Mouse (Mus musculus) monocyte, adult 5-6 weeks (primary cell): Measurements from ENCODE around the gene Fgfr2. TPM values are rescaled to one million over a fixed set of nuclear protein-coding genes. Genes with fewer than 3 reads are reported as not detected.

Experiments used
- ATAC-seq: fragments of 153-309, 156-312 bp; replicated peaks from 2 replicates; pipeline ENCODE4 v1.8.0; 2017; ENCODE audit warnings: mild to moderate bottlenecking; ENCODE audit not compliant: low TSS enrichment, insufficient number of reproducible peaks, severe bottlenecking, poor library complexity, low FRiP score
- total RNA-seq: library from RNA; stranded (forward); fragments of 200-1000, 200-491, 200-594 nt; gene quantifications from 3 replicates; pipeline ENCODE4 v1.2.3, GENCODE M21; 2017

Fgfr2 gene
- total RNA-seq, 1 experiment from 2014 or later = not detected

DNA sequence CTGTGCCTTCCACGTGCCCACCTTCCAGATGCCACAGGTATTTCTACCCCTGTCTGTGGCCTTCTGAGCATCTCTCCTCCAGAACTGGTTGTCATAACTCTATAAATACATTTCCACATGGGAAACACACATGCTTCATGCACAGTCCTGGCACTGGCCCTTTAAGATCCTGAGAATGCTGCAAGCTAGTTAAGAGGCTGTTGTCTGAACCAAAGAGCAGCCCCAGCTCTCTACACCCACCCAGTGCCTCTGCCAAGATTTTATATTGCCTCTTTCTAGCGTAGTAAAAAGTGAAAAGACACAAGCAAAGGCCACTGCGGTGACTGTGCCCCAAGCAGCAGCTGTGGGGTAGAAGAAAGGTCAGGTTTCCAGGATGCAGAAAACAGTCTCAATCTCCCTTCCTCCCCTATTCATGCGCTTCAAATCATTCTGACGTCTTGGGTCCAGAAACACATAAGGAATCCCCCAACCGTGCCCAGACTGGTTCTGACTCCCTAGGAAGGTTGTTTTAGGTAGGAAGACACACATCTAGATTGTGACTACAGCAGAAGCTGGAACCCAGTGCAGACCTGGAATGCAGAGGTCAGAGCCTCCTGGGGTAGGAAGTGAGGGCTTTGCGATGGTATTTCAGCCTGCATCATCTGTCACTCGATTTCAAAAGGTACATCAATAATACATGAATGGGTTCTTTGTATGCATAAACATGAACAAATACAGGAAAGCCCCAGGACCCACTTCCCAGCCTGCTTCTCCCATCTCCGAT lies 1195.7 kb downstream of the Fgfr2 start:
- no peak for ATAC-seq

DNA sequence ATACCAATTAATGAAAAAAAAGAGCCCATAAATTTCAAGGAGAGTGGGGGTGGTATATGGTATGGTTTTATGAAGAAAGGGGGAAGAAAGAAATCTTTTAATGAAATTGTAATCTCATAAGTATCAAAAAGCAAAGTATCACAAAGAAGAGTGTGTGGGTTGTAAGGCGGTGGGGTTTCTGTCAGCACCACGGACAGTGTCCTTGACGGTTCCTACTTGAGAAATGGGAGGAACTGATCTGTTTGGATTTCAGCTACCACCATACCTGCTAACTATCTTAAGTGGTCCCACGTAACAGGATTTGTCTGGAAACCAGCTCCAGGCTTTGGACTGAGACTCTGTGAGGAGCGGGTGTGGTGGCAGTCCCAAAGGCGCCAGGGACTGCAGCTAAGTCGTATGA lies 1205.8 kb downstream of the Fgfr2 start:
- no peak for ATAC-seq

DNA sequence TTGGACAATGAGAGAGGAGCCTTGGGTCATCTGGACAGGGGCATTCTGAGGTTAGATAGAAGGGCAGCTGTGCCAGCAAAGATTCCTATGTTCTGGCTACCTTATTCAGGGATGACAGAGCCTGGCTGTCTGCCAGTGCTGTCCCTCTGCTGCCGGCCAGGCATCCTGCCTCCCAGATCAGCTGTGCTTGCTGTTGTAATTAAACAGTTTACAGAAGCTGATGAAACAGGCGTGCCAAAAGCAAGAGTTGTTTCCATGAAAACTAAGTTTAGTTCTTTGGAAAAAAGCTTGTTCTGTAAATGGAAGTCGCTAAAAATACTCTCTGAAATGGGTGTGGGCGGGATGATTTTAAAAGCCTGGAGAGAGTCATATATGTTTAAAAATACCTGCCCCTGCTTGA lies 1213.5 kb downstream of the Fgfr2 start:
- ATAC-seq = no peak

DNA sequence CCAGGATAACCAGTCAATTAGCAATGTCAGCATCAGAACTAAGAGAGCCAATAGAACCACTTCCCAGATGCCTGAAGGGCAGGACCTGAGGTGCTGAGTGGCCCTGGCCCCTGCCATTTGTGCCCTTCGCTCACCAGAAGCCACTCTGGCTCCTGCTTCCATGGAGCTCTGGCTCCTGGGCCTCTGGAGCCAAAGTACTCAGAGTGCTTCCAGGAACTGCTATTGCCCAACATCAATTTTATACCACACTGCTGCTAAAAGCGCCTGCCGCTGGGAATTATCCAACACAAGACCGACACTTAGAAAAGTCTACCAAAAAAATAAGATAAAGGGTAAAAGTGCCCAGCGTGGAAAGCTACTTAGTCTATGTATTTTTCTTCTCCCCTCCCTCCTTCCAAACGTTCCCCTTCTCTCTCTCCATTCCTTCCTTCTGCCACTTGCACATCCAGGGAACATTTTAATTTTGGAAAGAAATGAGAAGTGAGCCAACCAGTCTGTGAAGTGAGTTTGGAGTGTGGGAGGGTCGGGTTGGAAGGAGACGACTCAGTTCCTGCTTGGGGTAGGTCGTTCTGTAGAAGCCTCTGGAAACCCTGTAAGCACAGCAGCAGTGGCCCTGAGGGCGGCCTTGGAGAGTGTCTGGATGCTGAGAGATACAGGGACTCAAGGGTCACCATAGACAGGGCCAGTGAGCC lies 1216.5 kb downstream of the Fgfr2 start:
- no peak for ATAC-seq

DNA sequence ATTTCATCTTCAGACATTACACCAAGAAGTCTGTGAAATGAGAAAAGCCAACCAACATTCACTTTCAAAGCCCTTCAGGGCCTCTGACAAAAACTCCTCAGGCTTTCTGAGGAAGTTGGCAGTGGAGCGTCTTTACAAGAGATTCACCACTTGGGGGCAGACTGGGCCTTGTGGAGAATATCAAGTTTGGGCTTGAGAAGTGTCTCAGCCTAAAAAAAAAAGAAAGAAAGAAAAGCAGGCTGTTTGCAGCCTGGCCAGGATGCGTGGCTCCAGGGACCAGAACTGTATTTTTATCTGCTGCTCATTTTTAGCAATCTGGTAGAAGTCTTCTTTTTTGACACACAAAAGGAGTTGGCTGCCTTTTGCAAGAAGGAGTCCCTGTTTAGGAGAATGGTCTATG lies 1223.8 kb downstream of the Fgfr2 start:
- ATAC-seq = no peak

DNA sequence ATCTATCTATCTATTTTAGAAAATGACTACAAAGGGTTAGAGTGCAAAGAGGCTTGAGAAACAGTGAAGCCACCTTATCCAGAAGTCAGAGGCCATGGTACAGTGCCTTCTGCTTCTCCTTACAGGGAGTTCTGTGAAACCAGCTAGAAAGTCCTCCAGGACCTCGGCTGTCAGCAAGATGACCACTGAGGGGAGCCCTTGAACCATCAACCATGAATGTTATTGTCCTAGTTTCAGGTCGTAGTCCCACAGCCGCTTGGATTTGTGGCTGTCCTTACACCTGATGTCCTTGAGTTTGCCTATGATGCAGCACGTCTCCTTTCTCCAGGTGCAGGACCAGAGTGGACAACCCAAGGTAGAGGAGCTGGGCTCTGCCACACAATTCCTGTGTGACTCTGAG lies 1225.9 kb downstream of the Fgfr2 start:
- no peak for ATAC-seq

DNA sequence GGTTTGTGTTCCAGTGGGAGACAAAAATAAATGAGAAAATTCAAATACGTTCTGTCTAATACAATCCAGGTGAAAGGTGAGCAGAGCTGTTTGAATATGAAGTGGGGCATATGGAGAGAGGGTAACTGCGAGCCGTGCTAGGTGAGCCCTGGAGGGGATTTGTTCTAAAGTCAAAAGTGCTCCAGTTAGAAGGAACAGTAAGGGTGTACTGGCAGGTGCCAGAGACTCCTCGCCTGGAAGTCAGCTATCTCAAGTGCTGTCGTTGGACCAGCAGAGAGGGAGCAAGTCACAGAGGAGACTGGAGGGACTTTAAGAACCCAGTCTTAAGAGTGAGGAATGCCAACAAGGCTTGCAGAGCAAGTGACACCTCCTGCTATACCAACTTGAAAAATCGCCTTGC lies 1240.3 kb downstream of the Fgfr2 start:
- ATAC-seq = no peak

DNA sequence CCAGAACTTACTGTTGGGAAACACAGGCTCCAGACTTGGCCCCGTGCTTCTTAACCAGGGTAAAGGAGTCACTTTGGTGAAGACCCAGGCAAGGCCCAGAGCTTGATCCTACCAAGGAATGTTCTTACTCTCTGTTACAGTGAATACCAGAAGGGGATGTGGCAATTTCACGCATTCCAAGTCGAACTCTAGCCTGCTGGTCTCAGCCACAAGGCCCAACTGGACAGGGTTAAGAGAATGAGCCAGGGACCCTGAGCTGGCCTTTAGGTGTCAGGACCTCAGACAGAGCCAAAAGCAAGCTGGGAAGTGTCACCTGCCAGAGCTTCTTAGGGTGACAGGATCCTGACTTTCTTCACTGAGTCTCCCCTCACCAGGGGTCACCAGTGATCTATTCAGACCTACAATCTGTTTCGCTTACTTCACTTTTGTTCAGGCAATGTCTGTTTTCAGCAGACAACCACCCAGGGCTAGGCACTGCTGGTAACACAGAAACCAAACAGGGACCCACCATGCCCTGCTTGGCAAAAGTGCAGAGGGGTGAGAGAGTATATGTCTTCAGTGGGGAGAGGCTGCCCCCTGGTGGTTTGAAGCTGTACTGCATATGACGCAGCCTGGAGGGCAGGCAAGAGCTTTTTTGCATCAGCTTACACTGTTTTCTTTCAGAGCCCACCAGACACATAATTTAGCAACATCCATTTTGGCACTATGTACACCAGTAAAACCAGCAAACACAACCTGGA lies 1241.1 kb downstream of the Fgfr2 start:
- ATAC-seq = 0 out of 2 replicates have a peak, but pooled peaks have one; percentile 45

DNA sequence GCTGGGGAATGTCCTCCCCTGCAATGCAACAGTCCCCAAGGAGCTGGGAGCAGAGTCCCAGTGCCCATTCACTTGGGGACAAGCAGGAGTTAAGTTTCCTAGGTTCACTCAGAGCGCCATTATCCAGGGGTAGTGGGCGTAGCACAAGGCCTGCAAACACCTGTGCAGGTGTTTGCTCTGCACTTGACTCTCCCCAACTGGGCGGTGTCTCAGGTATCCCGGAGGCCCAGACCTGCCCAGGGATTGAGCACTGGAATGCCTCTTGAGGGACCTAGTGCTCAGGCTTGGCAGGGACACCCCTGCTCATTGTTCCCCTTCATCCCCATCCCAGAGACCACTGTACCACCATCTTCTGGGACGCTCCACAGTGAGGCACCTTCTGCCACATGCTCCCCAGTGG lies 1243.0 kb downstream of the Fgfr2 start:
- no peak for ATAC-seq

DNA sequence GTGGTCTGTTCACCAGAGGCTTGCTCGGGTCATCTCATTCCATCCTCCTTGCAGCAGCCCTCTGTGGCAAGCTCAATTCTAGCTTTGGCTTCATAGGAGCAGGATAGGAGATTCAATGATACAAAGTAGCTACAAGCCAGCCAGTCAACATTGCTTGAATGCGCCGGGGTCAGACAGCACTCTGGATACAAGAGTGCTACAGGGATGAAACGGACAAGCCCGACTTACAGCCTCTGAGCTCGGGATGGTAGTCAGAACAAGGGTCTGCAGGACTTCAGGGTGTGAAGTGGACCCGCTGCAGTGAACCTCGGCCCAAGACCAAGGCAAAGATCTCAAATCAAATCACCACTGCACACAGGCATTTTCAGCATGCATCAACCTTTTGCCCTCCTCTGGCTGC lies 1244.3 kb downstream of the Fgfr2 start:
- ATAC-seq = no peak

DNA sequence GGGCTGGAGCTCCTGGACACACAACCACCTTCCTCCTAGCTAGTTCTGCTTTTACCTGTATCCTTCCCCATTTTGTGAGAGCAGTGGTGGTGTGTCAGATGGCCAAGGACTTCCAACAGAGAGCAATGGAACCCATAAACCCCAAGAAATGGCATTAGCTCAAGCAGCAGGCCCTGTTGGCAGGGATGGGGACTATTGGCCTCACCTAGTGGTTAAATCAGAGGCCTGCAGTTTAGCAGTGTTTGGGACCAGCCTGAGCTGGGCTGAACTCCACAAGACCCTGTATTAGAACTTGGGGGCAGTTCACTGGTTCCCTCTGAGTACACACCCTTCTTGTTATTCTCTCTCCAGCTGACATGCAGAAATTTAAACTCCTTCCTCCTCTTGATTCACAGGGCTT lies 1262.0 kb downstream of the Fgfr2 start:
- ATAC-seq = no peak

DNA sequence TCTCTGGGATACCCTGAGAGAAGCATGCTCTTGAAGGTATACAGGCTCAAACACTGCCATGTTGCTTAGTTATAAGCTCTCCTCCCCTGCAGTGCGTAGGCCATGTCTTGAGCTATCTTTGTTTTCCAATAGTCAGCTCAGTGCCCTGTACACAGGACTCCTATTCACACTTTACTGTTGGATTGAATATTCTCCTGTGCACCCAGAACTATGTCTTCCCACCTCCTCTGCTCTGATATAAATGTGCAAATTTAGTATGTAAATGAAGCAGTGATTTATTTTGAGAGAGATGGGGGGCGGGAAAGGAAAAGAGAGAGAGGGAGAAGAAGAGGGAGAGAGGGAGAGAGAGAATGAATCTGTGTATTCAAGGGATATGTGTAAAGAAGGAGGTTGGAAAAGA lies 1267.5 kb downstream of the Fgfr2 start:
- ATAC-seq = no peak

DNA sequence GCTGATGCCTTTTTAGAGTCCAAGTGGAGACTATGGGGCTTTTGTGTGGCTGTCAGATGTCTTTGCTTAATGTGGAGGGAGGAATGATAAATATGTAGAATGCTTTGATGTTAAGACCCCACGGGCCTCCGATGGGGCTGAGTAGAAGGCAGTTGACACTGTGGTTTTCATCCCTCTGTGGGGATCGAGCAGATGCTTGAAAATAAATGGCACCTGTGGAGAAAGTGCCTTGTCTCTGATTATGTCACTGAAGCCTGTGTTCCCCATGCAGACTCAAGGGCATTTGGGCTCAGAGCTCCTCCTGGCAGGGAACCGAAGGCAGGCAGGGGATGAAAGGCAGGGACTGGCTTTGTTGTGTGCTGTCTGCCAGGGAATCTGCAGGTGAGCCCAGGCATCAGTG lies 1272.6 kb downstream of the Fgfr2 start:
- ATAC-seq = no peak

DNA sequence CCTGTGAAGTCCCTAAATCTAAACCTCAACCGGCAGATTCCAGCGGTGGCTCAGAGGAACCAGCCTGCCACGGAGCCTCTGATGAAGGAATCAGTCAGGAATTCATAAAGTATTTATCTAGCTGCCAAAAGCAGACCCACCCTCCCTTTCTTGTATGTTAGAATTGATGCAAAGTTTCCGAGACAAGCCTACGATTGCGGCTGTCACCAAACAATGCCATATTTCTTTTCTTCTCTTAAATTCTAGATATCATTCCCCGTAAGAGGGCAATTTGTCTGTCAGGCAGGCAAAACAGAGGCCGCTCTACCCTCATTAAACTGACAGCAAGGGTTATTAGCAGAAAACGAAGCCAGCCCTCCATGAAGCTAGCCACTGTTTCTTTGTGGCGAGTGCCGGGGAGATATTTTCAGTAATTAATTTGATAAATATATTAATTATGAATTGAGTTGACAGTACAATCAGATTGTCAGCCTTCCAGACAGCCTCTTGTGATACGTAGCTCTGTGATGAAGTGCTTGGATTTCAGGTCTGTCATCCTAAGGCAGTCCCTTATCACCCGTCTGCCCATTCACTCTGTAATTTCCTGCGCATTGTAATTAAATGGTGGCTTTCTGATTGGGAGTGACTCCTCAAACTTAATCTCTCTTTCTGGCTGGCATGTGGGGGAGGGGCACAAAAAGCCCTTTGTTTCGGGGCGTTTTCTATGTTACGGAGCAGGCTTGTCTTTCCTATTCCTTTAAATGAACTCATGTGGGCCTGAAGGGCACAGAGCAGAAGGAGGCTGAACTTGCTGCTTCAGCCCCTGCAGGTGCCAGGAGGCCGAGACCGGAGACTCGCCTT lies 1276.9 kb downstream of the Fgfr2 start:
- ATAC-seq = no peak

DNA sequence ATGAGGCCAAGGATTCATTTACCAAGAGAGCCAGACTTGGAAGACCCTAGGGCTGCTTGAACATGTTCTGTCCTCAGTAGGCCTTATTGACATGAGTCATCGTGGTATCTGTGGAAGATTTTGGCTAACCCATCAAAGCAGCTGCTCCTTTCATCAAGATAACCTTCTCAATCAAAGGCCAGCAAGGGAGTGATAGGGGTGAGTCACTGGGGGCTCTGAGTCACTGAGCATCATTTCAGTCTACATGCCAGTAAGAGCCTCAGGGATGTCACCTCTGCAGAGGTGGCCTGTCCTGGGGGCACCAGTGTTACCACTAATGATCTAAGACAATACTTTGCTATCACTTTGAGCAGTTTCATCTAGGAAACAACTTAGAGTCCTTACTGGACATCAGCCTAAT lies 1292.9 kb downstream of the Fgfr2 start:
- no peak for ATAC-seq

DNA sequence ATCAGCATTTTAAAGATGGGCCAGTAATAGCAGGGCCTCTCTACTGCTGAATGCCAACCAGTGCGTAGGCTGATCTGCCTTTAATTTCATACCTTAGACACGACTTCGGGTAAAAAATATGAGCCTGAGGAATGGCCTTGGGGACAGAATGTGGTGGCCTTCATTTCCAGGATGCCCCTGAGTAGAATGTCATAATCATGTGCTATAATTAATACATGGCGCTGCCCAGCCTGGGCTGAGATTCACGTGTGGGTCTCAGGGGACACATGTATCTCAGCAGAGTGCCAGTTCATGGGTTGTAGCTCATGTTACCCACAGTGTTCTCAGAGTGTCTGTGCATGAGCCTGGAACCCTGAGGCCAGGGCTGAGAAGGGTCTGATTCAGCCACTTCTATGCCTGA lies 1296.3 kb downstream of the Fgfr2 start:
- no peak for ATAC-seq

DNA sequence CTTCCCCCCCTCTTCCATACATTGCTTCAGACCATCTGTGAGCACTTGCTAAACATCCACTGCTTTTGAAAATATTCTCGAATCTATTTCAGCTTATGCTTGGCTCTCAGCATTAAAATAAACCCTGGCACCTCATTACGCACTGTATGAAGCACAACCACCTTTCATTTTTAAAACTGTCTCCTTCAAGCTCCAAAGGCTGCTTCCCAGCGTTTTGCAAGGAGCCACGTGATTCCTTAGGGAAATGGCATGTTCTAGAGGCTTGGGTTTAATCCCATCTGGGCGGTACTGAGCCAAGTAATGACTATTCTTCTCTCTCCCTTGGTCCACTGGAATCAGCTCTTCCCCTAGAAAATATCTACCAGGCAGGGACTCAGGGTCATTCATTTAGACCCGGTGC lies 1305.2 kb downstream of the Fgfr2 start:
- no peak for ATAC-seq

DNA sequence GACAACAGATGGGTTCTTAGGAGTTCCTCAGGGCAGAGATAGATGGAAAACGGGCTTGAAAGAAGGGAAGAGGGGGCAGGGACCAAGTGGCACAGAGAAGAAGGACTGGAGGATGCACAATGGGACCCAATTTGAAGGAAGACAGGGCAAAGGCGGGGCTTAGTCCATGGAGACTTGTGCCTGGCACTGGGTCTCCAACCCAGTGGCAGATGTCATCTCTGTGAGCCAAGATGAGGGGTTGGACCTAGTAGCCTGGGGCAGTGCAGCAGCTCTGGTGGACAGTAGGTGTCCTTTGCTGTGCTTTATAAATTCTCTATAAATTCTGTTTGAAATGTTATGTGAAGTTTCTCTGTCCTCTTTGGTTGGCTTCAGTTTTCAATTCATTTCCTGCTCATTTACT lies 1306.5 kb downstream of the Fgfr2 start:
- no peak for ATAC-seq

DNA sequence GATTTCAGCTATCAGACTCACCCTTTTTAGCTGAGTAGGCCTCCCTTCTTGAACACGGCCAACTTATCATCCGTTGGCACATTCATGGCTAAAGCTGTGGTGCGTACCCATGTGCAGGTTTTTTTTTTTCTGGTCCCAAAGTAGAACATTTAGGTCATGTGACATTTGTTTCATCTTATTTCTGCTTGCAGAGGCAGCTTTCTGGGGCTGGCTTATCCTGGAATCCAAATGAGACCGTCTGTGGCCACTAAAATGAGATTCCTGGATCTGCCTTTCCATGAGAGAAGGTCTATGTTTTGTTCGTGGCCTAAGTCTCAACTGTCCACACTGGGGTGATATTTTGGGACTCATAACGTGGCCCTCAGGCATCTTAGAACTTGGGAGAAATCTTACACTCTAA lies 1311.0 kb downstream of the Fgfr2 start:
- ATAC-seq = no peak
